Comparison of ENCODE assay signal across 13 mouse cellular contexts in the genomic region with DNA sequence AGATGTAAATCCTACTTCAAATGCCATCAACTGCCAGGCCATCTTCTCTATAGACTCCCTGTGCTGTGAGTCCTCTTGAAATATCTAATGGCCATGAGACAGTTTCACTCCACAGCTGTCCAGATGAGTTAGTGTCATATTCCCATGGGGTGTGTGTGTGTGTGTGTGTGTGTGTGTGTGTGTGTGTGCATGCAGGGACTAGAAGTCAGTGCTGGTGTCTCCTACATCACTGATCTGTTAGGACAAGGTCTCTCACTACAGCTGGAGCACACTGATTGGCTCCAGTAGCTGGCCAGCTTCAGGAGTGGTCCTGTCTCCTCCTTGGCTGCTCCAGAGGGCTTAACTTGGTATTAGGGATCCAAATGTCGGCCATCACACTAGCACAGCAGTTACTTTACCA.
"Had no signal": no experiment of that assay in that cellular context is flagged by ENCODE, and none has a peak within 500 bp of the region (broad histone marks: within the 10 kb centered on the region; RNA-seq: fewer than 3 reads in every experiment).

No protein-coding gene starts in this region.

- H3K27me3 ChIP-seq: limb, embryonic 12.5 days; liver, embryonic 13.5 days; lung, embryonic 15.5 days had no signal

- H3K9me3 ChIP-seq: limb, embryonic 12.5 days; liver, embryonic 13.5 days; lung, embryonic 15.5 days had no signal

- ATAC-seq: intestine, postnatal 0 days; liver, postnatal 0 days; midbrain, embryonic 16.5 days had no signal

- H3K27ac ChIP-seq: limb, embryonic 12.5 days; stomach, postnatal 0 days had no signal

- H3K9ac ChIP-seq: limb, embryonic 12.5 days; liver, embryonic 13.5 days; liver, postnatal 0 days; lung, embryonic 15.5 days had no signal

- H3K4me3 ChIP-seq: layer of hippocampus, adult 2 months; limb, embryonic 12.5 days; liver, embryonic 13.5 days; lung, embryonic 15.5 days had no signal

- H3K4me2 ChIP-seq: limb, embryonic 12.5 days; liver, embryonic 13.5 days had no signal

- DNase-seq: kidney, adult 9 months; kidney, postnatal 10 days; kidney, postnatal 4 days; liver; liver, embryonic 13.5 days; liver, postnatal 0 days; thymus, postnatal 4 days had no signal

- H3K36me3 ChIP-seq: limb, embryonic 12.5 days; liver, embryonic 13.5 days; lung, embryonic 15.5 days had no signal
